Mouse (Mus musculus): ENCODE results near the gene Stk39. TPM values are rescaled to one million over a fixed set of nuclear protein-coding genes. Genes with fewer than 3 reads are reported as not detected.

Stk39 gene
- polyA plus RNA-seq, 1 experiment = 3.6 TPM

DNA sequence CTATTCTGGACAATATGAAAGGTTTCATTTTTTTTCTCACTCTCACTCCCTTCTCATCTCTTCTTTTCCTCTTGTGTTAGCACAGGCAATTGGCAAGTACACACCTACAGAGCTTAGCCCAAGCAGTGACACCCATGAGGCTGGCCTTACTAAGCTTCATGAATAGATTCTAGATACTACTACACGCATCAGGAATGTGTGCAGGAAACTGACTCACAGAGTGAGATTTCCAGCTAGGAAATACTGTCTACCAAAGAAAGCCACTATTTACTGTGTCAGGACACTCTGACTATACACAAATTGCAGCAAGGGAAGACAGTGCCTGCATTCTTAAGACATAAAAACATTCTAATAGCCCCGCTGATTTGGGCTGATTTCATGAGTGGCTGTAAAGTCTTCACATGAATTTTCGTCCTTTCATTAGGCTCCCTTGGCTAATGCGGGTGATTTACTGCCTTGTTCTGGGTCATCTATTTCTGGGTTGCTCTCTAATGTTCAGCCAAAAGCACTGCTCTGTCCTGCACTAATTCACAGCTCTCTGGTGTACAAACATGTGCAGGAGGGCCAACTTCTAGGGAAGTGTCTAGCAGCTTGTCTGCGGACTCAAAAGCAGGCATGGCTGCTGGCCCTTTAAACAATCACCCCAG lies 249.7 kb downstream of the Stk39 start:
- H3K4me1 ChIP-seq (ENCODE audit: control insufficient read depth, insufficient read depth, low read length) = 0 out of 2 replicates have a peak, but pooled peaks cover 3% of the 10 kb centered on the region
- H3K4me3 ChIP-seq (replicated peaks; ENCODE audit: extremely low read depth, low read depth, low read length) = no peak overlapping the region
- DNase-seq = no peak
- TF ChIP-seq POLR2A (IDR thresholded peaks at IDR 0.05; ENCODE audit: borderline replicate concordance, extremely low read depth, low read depth, low read length) (no peak), CTCF (IDR thresholded peaks at IDR 0.05; ENCODE audit: insufficient read depth, low read length) (no peak)
- 50% methylated on average over 5 of the region's 5 CpGs for WGBS

DNA sequence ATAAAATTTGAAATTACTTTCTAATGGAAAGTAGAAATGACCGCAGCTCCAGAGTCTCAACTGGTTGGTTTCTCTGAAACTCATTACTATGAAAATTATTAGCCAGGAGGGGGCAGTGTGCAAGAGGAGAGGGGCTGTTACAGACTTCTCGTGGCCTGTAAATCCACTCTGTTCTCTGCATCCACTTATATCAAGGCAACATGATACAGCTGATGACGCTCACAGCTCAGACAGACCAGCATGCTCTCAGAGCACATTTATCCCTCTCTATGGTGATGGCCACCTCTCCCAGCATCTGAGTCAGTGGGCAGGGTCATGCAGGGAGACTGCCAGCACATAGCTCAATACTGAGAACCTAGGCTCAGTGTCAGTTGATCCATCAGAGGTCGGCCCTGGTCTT lies 250.8 kb downstream of the Stk39 start:
- H3K4me3 ChIP-seq (replicated peaks; ENCODE audit: extremely low read depth, low read depth, low read length) = no peak overlapping the region
- no peak for DNase-seq
- H3K4me1 ChIP-seq (ENCODE audit: control insufficient read depth, insufficient read depth, low read length) = 0 out of 2 replicates have a peak, but pooled peaks cover 3% of the 10 kb centered on the region
- TF ChIP-seq POLR2A (IDR thresholded peaks at IDR 0.05; ENCODE audit: borderline replicate concordance, extremely low read depth, low read depth, low read length) (no peak), CTCF (IDR thresholded peaks at IDR 0.05; ENCODE audit: insufficient read depth, low read length) (no peak)
- 59% methylated on average over 4 of the region's 4 CpGs for WGBS

- no peak for DNase-seq
- Histone ChIP-seq H3K4me1 (ENCODE audit: control insufficient read depth, insufficient read depth, low read length) (0 out of 2 replicates have a peak, but pooled peaks cover 3% of the 10 kb centered on the region), H3K4me3 (replicated peaks; ENCODE audit: extremely low read depth, low read depth, low read length) (no peak overlapping the region)
- TF ChIP-seq POLR2A (IDR thresholded peaks at IDR 0.05; ENCODE audit: borderline replicate concordance, extremely low read depth, low read depth, low read length) (no peak), CTCF (IDR thresholded peaks at IDR 0.05; ENCODE audit: insufficient read depth, low read length) (no peak)
- 79% methylated on average over 4 of the region's 4 CpGs for WGBS
These were observed 252.2 kb downstream of the Stk39 start for GRCm38 (mm10) chr2:68219823-68220222.

- WGBS = 80% methylated on average over 11 of the region's 11 CpGs
- TF ChIP-seq POLR2A (IDR thresholded peaks at IDR 0.05; ENCODE audit: borderline replicate concordance, extremely low read depth, low read depth, low read length) = no peak
These were observed 256.9 kb downstream of the Stk39 start for GRCm38 (mm10) chr2:68215176-68215575.

GRCm38 (mm10) chr2:68214400-68214799 lies 257.7 kb downstream of the Stk39 start:
- WGBS = 80% methylated on average over 6 of the region's 6 CpGs
- no peak for DNase-seq
- H3K4me1 ChIP-seq (ENCODE audit: control insufficient read depth, insufficient read depth, low read length) = no peaks in the 10 kb centered on the region
- no peak for TF ChIP-seq CTCF (IDR thresholded peaks at IDR 0.05; ENCODE audit: insufficient read depth, low read length)
- TF ChIP-seq POLR2A (IDR thresholded peaks at IDR 0.05; ENCODE audit: borderline replicate concordance, extremely low read depth, low read depth, low read length) = no peak
- H3K4me3 ChIP-seq (replicated peaks; ENCODE audit: extremely low read depth, low read depth, low read length) = no peak overlapping the region

More at GRCm38 (mm10) chr2:68215176-68215575, 256.9 kb downstream of the Stk39 start:
- H3K4me3 ChIP-seq (replicated peaks; ENCODE audit: extremely low read depth, low read depth, low read length) = no peak overlapping the region
- DNase-seq = no peak
- H3K4me1 ChIP-seq (ENCODE audit: control insufficient read depth, insufficient read depth, low read length) = no peaks in the 10 kb centered on the region

DNA sequence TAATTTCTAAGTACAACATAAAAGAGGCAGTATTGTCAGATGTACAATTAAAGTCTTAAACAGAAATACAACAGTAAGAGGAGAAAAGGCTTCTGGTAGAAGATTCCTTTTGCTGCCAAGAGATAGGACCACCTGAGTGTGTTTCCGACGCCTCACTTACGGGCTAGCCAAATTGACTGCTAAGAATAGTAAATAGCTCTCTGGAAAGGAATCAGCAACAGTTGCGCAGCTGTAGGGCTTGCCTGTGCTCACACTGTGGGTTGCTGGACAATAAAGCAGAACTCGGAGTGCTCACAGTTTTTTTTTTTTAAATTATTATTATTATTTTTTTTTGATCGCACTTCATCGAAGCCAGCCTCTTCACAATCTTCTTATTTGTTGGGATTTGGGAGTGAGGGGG lies 260.6 kb downstream of the Stk39 start:
- WGBS = 75% methylated on average over 7 of the region's 7 CpGs
- H3K4me1 ChIP-seq (ENCODE audit: control insufficient read depth, insufficient read depth, low read length) = no peaks in the 10 kb centered on the region
- TF ChIP-seq CTCF (IDR thresholded peaks at IDR 0.05; ENCODE audit: insufficient read depth, low read length) = no peak
- no peak for TF ChIP-seq POLR2A (IDR thresholded peaks at IDR 0.05; ENCODE audit: borderline replicate concordance, extremely low read depth, low read depth, low read length)
- no peak overlapping the region for H3K4me3 ChIP-seq (replicated peaks; ENCODE audit: extremely low read depth, low read depth, low read length)
- DNase-seq = no peak

- no peak overlapping the region for H3K4me3 ChIP-seq (replicated peaks; ENCODE audit: extremely low read depth, low read depth, low read length)
- no peak for TF ChIP-seq CTCF (IDR thresholded peaks at IDR 0.05; ENCODE audit: insufficient read depth, low read length)
- H3K4me1 ChIP-seq (ENCODE audit: control insufficient read depth, insufficient read depth, low read length) = no peaks in the 10 kb centered on the region
- DNase-seq = no peak
- WGBS = 54% methylated on average over 4 of the region's 4 CpGs
These were observed 275.8 kb downstream of the Stk39 start for GRCm38 (mm10) chr2:68196245-68196644.

GRCm38 (mm10) chr2:68194444-68194843 lies 277.6 kb downstream of the Stk39 start:
- no peaks in the 10 kb centered on the region for H3K4me1 ChIP-seq (ENCODE audit: control insufficient read depth, insufficient read depth, low read length)
- H3K4me3 ChIP-seq (replicated peaks; ENCODE audit: extremely low read depth, low read depth, low read length) = no peak overlapping the region
- 72% methylated on average over 4 of the region's 4 CpGs for WGBS
- DNase-seq = no peak
- no peak for TF ChIP-seq CTCF (IDR thresholded peaks at IDR 0.05; ENCODE audit: insufficient read depth, low read length)

GRCm38 (mm10) chr2:68193465-68193837 lies 278.6 kb downstream of the Stk39 start:
- H3K4me1 ChIP-seq (ENCODE audit: control insufficient read depth, insufficient read depth, low read length) = no peaks in the 10 kb centered on the region

GRCm38 (mm10) chr2:68192605-68193464 lies 279.2 kb downstream of the Stk39 start:
- no peak for DNase-seq
- no peaks in the 10 kb centered on the region for H3K4me1 ChIP-seq (ENCODE audit: control insufficient read depth, insufficient read depth, low read length)
- TF ChIP-seq POLR2A (IDR thresholded peaks at IDR 0.05; ENCODE audit: borderline replicate concordance, extremely low read depth, low read depth, low read length) = no peak
- no peak for TF ChIP-seq CTCF (IDR thresholded peaks at IDR 0.05; ENCODE audit: insufficient read depth, low read length)
- WGBS = 76% methylated on average over 5 of the region's 5 CpGs
- no peak overlapping the region for H3K4me3 ChIP-seq (replicated peaks; ENCODE audit: extremely low read depth, low read depth, low read length)

More at GRCm38 (mm10) chr2:68193465-68193837, 278.6 kb downstream of the Stk39 start:
- no peak for TF ChIP-seq POLR2A (IDR thresholded peaks at IDR 0.05; ENCODE audit: borderline replicate concordance, extremely low read depth, low read depth, low read length)
- TF ChIP-seq CTCF (IDR thresholded peaks at IDR 0.05; ENCODE audit: insufficient read depth, low read length) = no peak
- DNase-seq = no peak
- H3K4me3 ChIP-seq (replicated peaks; ENCODE audit: extremely low read depth, low read depth, low read length) = no peak overlapping the region

Data from lung, adult 2 months (tissue).